Mouse (Mus musculus) ES-Bruce4 (cell line): Measurements from ENCODE around the gene Cdc42ep3.

Source experiments
- CTCF ChIP-seq: IDR thresholded peaks from one replicate; pipeline ENCODE4 v1.8.1; 2011; ENCODE audit warnings: low read depth, low read length
- EP300 ChIP-seq: IDR thresholded peaks from 2 replicates; pipeline ENCODE4 v1.6.1; 2011; ENCODE audit warnings: low read depth, low read length; ENCODE audit not compliant: insufficient read depth
- POLR2A ChIP-seq: IDR thresholded peaks from one replicate; pipeline ENCODE4 v1.8.1; 2011; ENCODE audit warnings: low read length; ENCODE audit not compliant: insufficient read depth

DNA sequence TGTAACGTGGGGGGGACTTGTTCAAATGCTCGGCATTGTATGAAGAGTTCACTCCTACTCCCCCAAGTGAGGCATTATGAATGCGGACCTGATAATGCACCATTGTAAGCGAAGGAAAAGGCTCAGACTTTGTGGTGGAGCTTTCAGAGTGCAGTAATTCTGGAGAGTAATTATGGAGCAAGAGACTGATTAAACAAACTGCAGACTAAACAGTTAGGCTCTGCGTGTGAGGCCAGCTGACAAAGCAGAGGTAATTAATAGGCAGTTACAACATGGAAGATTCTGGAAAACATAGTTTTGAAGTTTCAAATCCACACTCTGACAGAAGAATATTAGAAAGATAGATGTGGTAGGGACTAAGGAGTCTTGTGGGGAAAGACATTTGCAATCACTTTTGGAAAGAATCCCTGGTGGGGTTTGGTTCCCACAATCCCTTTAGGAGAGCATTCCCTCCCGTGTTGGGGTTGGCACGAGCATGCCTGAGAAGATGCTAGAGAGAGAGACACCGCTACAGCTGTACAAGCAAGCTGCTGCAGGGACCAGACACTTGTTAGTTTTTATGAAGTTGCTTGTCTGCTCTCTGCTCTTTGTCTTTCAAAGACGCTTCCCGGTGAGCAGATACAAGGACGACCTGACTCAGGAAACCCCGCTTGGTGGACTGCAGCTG lies 37.7 kb downstream of the Cdc42ep3 start:
- TF ChIP-seq POLR2A (no peak), CTCF (no peak), EP300 (no peak)
